Mouse (Mus musculus) urinary bladder, postnatal 14 days (tissue): Measurements from ENCODE around the gene Tfip11.
"Not testable (repeated sequence)": the region's sequence is repeated elsewhere in the genome, so short reads cannot be mapped to it uniquely, and the experiment has no call there.

Experiments
- DNase-seq: peaks from one replicate; pipeline ENCODE4 v3.0.0; 2021; ENCODE audit warnings: low spot score

Tfip11 gene

DNA sequence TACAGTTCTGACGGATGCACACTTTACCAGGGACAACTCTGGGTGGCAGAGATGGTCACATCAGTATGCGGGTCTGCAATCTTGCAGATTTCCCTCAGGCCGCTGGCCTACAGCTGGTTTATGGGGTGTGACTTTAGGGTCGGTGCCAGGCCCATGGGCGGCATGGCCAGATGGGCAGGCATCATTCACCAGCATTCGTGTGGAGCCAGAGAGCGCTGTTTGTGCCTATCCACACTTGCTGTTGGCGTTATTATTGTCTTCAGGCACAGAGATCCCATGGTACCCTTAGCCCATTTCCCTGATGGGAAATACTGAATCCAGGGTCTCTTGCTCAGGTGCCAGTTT is 35.6 kb upstream of the Tfip11 start:
- no peak for DNase-seq

GRCm38 (mm10) chr5:112291866-112292265 is 34.3 kb upstream of the Tfip11 start:
- DNase-seq, result no peak

GRCm38 (mm10) chr5:112292343-112292980 is 33.7 kb upstream of the Tfip11 start:
- DNase-seq, result no peak

DNA sequence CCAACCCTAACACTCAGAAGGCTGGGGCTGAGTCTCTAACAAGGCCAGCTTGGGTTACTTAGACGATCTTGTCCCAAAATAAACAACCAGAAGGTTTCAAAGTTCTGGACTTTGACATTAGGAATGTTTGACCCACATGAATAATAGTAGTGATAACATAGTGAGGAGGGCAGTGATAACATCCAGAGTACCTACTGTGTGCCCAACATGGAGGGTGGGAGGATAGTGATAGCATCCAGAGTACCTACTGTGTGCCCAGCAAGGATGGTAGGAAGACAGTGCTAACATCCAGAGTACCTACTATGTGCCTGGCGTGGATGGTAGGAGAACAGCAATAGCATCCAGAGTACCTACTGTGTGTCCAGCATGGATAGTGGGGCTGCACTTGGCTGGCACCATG is 32.4 kb upstream of the Tfip11 start:
- DNase-seq, result no peak

DNA sequence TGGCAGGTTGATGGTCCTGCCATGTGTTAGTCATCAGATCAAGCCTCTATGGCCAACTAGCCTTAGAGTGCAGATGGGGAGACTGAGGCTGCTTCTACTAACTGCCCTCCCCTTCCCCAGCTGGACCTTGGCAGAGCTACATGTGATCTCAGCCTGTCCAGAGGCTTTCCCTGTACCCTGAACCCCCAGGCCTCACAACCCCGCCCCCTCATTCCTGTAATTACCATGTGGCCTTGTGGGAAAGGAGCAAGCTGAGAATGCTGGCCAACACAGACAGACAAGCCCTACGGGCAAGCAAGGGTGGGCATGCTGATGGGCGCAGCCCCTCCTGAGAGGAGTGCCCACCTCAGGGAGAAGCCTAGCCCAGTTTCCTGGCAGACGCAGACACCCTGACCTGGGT is 31.5 kb upstream of the Tfip11 start:
- DNase-seq, result no peak

GRCm38 (mm10) chr5:112295162-112295561 is 31.0 kb upstream of the Tfip11 start:
- no peak for DNase-seq

DNA sequence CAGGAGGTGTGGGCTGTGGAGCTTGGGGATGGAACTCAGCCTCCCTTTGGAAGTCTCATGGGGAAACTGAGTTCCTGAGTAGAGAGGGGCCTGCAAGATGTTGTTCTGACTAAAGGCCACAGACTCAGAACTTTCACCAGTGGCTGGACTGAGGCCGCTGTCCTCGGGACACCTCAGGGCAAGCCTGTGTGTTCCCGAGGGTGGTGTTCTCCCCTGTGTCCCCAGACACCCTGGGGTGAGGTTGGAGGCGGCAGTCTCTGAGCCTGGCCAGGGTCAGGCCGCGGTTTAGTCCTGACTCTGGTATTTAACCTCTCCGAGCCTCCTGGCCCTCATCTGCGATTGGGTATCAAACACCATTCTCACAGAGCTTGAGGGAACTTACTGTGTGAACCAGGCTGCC is 30.6 kb upstream of the Tfip11 start:
- no peak for DNase-seq

DNA sequence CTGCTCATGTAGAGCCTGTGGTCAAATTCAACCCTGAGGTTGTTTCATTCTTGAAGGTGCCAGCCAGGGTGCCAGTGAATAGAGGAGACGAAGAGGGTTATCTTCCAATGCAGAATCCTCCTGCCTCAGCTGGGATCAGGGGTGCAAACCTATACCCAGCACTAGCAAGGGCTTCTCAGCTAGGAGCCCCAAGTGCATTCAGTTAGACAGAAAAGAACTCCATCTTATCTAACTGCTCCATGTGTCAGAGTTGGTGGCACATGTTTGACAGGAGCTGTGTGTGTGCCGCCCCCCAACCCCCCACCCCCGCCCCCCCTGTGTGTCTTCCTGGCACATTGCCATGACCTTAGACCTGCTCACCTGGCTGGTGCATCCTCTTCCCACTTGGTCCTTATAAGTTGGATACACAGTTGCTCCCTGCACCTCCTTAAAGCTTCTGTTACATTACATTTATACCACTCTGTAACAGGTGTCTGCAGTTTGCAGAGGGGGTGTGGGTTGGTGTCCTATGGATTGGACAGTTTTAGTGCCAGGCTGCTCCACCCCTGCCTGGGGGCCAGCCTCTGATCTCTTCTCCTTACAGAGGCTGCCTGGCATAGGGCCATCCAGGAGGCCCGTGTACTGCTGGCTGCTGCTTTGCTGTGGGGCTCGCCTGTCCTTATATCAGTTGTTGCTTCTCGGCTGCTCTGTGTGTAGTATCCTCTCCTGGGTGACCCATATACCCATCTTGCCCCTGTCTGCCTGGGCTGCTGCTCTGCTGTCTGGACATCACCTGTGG is 29.6 kb upstream of the Tfip11 start:
- DNase-seq, result no peak

DNA sequence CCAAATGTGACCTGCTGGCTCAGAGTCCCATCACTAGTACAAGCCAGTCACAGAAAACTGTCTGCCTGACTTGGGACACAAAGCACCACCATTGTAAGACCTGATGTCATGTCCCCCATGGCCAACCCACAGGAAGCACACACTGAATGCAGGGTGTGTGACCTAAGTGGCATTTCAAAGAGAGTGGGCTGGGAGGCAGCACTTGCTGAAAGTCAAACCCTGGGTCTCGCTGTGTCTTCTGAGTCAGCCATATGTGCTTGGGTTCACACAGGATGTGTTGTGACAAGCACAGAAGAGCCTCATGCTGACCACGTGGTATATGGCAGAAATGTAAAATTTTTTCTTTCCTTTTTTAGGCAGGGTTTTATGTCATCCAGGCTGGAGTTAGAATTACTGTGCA is 28.9 kb upstream of the Tfip11 start:
- DNase-seq, result no peak

DNA sequence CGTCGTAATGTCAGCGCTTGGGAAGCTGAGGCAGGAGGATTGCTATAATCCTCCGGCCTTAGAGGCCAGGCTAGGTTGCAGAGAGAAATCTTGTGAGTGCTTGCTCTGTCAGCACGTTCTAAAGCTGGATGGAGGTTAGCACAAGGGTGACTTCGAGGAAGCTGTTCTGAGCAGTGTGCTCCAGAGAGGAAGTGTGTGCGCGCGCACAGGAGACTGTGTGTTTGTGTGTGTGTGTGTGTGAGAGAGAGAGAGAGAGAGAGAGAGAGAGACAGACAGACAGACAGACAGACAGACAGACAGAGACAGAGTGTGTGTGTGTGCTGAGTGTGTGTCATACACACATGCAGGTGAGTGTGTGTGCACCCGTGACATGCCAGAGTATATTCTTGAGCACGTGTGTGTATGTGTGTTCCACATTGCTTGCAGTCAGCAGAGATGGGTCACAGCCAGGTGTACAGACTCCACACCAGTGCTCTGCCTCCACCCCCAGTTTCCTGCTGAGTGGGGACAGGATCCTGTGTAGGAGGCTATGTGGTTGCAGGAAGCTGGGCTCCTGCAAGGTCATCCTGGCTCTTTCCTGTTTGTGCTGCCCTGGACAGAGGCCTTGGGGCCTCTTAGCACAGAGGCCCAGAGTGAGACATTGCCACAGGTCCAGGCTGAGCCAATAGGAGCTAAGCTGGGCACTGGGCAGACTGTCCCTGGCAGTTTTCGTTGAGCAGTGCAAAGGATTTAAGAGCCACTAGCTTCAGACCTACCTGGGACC is 27.8 kb upstream of the Tfip11 start:
- no peak for DNase-seq

DNA sequence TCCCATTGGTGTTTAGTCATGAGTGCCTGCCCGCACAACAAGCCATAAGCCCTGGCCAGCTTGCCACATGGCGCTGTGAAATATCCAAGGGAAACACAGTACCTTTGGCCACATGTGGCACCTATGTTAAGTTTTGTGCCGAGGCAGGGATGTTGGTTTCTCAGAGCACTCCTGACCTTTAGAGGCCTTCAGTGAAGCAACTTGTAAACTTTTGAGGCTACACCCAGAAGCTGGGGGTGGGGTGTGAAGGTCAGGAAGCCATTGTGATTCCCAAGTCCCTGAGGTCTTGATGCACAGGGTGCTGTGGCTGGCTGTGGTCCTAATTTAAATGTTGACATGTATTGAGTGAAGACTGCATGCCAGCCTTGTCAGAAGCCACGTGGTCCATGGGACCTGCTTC is 26.8 kb upstream of the Tfip11 start:
- no peak for DNase-seq

DNA sequence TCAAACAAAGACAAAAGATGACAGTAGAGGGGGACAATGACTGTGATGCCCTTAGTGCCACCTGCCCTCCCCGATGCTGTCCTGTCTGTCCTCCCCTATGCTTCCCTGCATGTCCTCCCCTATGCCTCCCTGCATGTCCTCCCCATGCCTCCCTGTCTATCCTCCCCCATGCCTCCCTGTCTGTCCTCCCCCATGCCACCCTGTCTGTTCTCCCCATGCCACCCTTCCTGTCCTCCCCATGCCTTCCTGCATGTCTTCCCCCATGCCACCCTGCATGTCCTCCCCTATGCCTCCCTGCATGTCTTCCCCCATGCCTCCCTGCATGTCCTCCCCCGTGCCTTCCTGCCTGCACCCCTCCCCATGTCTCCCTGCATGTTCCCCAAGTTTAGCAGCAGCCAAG is 26.0 kb upstream of the Tfip11 start:
- no peak for DNase-seq

DNA sequence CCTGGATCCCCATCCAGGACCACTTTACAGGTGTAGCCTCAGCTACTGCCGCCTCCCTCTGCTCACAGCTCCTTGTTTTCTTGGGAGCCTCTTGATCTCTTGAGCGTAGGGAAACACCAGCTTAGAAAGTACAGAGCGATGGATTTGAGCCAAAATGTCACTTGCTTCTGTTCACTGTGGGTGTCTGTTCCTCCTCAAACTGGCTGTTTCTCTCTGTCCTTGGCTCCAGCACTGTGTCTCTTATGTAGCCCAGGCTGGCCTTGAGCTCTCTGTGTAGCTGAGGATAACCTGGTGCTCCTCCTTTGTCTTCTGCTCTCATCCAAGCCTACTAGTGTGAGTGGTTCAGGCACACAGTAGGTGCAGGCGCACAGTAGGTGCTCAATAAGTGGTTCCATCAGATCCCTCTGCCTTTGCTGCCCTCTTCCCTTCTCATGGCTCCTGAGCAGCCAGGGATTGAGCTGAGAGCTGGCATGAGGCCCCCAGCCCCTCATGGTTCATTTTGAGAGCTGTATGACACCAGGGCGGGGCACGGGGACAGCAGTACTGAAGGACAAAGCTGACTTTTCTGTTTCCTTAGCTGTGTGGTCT is 25.3 kb upstream of the Tfip11 start:
- no peak for DNase-seq

- no peak for DNase-seq
Observed at GRCm38 (mm10) chr5:112301694-112302093, 24.5 kb upstream of the Tfip11 start.

DNA sequence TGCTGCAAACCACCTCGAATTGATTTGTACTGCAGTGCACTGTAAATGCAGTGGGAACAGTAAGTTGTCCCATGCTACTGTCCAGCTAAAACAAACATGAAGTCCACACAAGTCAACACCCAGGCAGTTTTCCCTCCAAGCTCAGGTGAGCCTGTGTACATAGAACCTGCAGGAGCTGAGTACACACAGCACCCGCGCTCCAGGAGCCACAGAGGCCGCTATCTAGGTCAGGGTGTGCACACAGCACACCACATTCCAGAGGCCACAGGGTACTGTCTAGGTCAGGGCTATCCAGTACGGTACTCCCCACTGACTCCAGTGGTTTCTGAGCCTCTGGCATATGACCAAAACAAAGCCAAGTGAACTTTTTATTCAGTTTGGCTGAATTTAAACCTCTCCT is 23.8 kb upstream of the Tfip11 start:
- no peak for DNase-seq

DNA sequence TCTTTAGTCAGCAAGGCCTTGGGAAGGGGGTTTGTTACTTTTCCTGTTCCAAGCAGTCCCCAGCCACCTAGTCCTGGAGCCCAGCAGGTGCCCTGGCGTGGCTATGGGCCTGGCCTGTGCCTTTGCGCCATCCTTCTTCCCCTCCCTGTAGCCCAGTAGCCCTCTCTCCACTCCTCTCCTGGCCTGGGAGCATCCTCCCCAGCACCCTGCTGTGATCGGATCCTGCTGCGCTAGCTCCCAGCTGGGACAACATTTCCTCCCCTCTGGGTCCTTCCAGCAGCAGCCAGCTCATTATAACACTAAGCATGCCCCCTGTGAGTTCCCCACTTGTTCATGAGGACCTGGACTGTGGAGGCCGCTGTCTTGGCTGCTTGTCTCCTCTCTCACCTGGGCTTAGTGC is 20.3 kb upstream of the Tfip11 start:
- DNase-seq, result no peak

- DNase-seq, result no peak
Observed at GRCm38 (mm10) chr5:112313222-112313885, 12.8 kb upstream of the Tfip11 start.

DNA sequence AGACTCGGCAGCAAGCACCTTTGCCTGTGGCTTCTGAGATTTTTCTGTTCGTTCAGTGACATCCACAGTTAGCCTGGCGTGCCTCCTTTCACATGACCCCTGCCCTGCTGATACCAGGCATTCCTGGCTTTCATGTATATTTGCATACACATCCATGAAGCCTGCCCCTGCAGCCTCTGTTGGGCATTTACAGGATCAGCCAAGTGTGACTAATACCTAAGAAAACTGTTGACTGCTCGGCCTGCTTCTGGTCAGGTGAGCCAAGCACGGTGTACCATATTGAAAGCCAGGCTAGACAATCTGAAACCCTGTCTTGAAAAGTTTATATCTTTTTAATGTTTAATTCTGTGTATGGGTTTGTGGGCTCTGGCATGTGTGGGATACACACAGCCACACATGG is 9.7 kb upstream of the Tfip11 start:
- no peak for DNase-seq

DNA sequence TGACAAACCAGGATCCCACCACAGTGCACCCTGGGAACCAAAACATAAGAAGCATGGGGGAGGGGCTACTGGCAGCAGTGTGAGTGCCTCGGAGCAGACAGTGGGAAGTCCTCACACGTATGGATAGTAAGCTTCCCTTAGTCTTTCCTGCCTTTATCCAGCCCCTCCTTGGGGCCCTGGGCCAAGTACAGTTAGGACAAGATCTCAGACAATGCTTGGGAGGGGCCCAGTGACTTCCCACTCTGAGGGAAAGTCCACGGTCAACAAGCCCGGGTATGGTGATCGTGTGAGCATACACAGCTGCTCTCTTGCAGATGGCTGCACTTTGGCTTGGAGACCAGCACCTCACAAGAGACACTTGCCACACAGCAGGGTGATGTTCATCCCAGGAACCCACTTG is 8.8 kb upstream of the Tfip11 start:
- DNase-seq, result no peak

DNA sequence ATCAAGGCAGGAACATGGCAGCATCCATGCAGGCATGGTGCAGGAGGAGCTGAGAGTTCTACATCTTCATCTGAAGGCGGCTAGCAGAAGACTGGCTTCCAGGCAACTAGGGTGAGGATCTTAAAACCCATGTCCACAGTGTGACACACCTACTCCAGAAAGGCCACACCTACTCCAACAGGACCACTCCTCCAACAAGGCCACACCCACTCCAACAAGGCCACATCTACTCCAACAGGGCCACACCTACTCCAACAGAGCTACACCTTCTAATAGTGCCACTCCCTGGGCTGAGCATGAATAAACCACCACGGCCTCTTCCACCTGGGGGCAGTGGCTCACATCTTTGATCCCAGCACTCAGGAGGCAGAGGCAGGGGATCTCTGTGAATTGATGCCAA is 6.8 kb upstream of the Tfip11 start:
- DNase-seq, result not testable (repeated sequence)

- DNase-seq, result no peak
Observed at GRCm38 (mm10) chr5:112320379-112320778, 5.8 kb upstream of the Tfip11 start.

- DNase-seq, result no peak
Observed at GRCm38 (mm10) chr5:112320936-112321335, 5.2 kb upstream of the Tfip11 start.
